Mouse (Mus musculus): ENCODE results near the gene Elf1.

DNA sequence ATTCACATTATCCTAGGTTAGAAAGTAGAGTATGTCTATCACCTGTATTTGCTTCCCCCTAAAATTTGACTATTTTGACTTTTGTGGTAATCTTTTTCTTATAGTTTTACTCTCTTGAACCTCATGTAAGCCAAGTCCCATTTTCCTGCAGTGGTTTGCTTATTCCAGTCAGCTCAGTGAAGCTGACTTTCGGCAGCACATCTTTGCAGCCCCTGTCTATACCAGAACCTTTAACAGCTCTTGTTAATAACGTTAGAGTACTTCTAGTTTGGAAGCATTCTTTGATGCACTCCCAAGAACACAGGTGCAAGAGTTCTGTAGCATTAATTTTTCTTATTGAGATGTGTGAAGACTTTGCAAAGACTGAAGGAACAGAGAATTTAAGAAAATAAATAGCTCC, 37.1 kb downstream of the Elf1 start:
- TF ChIP-seq CTCF (conservative IDR thresholded peaks at IDR 0.05; ENCODE audit: insufficient read depth, insufficient read length, low read depth, low read length), result no peak
- TF ChIP-seq POLR2A (IDR thresholded peaks at IDR 0.05; ENCODE audit: low read depth, low read length), result no peak
